Mouse (Mus musculus) CH12.LX (cell line): Measurements from ENCODE around the gene Raf1. TPM values are rescaled to one million over a fixed set of nuclear protein-coding genes. Genes with fewer than 3 reads are reported as not detected.

Experiments
- DNase-seq: peaks from one replicate; pipeline ENCODE4 v3.0.0-alpha.2; 2013; ENCODE audit errors: extremely low read depth
- H3K27ac ChIP-seq: 2 replicates; pipeline ENCODE4 v1.5.1; 2012; ENCODE audit warnings: low read depth, mild to moderate bottlenecking, control low read depth, moderate library complexity; ENCODE audit not compliant: insufficient read depth
- H3K27me3 ChIP-seq: replicated peaks from 2 replicates; pipeline ENCODE3; 2012; ENCODE audit warnings: inconsistent platforms
- H3K36me3 ChIP-seq, 2 experiments: replicated peaks in 1 of 2; 2 replicates each; pipeline versions ENCODE3 to v1.6.1; 2012; ENCODE audit warnings: inconsistent platforms in 1 of 2, low read length in 1 of 2, mild to moderate bottlenecking in 1 of 2, mixed read lengths in 1 of 2, moderate library complexity in 1 of 2; ENCODE audit not compliant: control insufficient read depth in 1 of 2, insufficient read depth in 1 of 2
- H3K4me1 ChIP-seq, 2 experiments: 2 replicates each; pipeline ENCODE4 v1.6.1; 2012; ENCODE audit warnings: inconsistent platforms in 1 of 2, moderate library complexity in 1 of 2; ENCODE audit not compliant: insufficient read depth in 2 of 2, control insufficient read depth in 1 of 2
- H3K4me2 ChIP-seq: 2 replicates; pipeline ENCODE4 v1.6.1; 2012; ENCODE audit warnings: low read depth, mild to moderate bottlenecking, control low read depth; ENCODE audit not compliant: poor library complexity, insufficient read depth, severe bottlenecking
- H3K4me3 ChIP-seq, 3 experiments: fragments of 150-350 bp in 1 of 3; sonication (generic) in 1 of 3; replicated peaks in 1 of 3; 2 replicates each; pipeline versions ENCODE3 to v1.5.1; 2011 to 2012; ENCODE audit warnings: low read depth in 2 of 3, low read length in 2 of 3, mild to moderate bottlenecking in 2 of 3, moderate library complexity in 2 of 3, control low read depth in 1 of 3, improper control_type of control experiment in 1 of 3, inconsistent platforms in 1 of 3, mixed read lengths in 1 of 3; ENCODE audit not compliant: poor library complexity in 1 of 3
- H3K79me2 ChIP-seq: replicated peaks from 2 replicates; pipeline ENCODE4 v1.6.1; 2012; ENCODE audit warnings: mild to moderate bottlenecking, moderate library complexity; ENCODE audit not compliant: control insufficient read depth, poor library complexity, insufficient read depth, severe bottlenecking; ENCODE audit errors: extremely low read depth
- H3K9ac ChIP-seq: 2 replicates; pipeline ENCODE4 v1.6.1; 2012; ENCODE audit warnings: low read depth, mild to moderate bottlenecking, control low read depth, moderate library complexity; ENCODE audit not compliant: insufficient read depth
- H3K9me3 ChIP-seq: replicated peaks from 2 replicates; pipeline ENCODE3; 2012; ENCODE audit warnings: low read length, inconsistent platforms, mixed read lengths
- BHLHE40 ChIP-seq: IDR thresholded peaks from 2 replicates; pipeline ENCODE4 v1.6.1; 2011; ENCODE audit warnings: mild to moderate bottlenecking, low read depth, low read length, improper control_type of control experiment
- EP300 ChIP-seq: IDR thresholded peaks from 2 replicates; pipeline ENCODE4 v1.6.1; 2011; ENCODE audit warnings: low read length, improper control_type of control experiment
- JUN ChIP-seq: IDR thresholded peaks from 2 replicates; pipeline ENCODE4 v1.6.1; 2011; ENCODE audit warnings: low read depth, mild to moderate bottlenecking, low read length, improper control_type of control experiment, moderate library complexity; ENCODE audit not compliant: insufficient read depth
- MAFK ChIP-seq: IDR thresholded peaks from 2 replicates; pipeline ENCODE4 v1.6.1; 2011; ENCODE audit warnings: low read length, improper control_type of control experiment; ENCODE audit not compliant: insufficient replicate concordance
- MAX ChIP-seq: IDR thresholded peaks from 2 replicates; pipeline ENCODE4 v1.6.1; 2011; ENCODE audit warnings: low read length, improper control_type of control experiment
- MAZ ChIP-seq: IDR thresholded peaks from 2 replicates; pipeline ENCODE4 v1.6.1; 2012; ENCODE audit warnings: low read depth, mild to moderate bottlenecking, inconsistent platforms, low read length, improper control_type of control experiment, moderate library complexity
- MEF2A ChIP-seq: IDR thresholded peaks from 2 replicates; pipeline ENCODE4 v1.6.1; 2014; ENCODE audit warnings: low read depth, mild to moderate bottlenecking, inconsistent platforms, low read length, improper control_type of control experiment, borderline replicate concordance
- MXI1 ChIP-seq: IDR thresholded peaks from 2 replicates; pipeline ENCODE4 v1.6.1; 2011; ENCODE audit warnings: mild to moderate bottlenecking, low read depth, low read length, improper control_type of control experiment
- MYC ChIP-seq: IDR thresholded peaks from 2 replicates; pipeline ENCODE4 v1.6.1; 2011; ENCODE audit warnings: low read depth, mild to moderate bottlenecking, improper control_type of control experiment, low read length
- NRF1 ChIP-seq: IDR thresholded peaks from 2 replicates; pipeline ENCODE4 v1.6.1; 2014; ENCODE audit warnings: low read depth, mild to moderate bottlenecking, inconsistent platforms, low read length, improper control_type of control experiment, moderate library complexity
- PAX5 ChIP-seq: IDR thresholded peaks from 2 replicates; pipeline ENCODE4 v1.6.1; 2012; ENCODE audit warnings: low read length, inconsistent platforms, mixed read lengths
- POLR2A ChIP-seq: IDR thresholded peaks from 2 replicates; pipeline ENCODE4 v1.6.1; 2011; ENCODE audit warnings: low read depth, mild to moderate bottlenecking, improper control_type of control experiment, low read length
- POLR2AphosphoS2 ChIP-seq: IDR thresholded peaks from 2 replicates; pipeline ENCODE4 v1.6.1; 2011; ENCODE audit warnings: low read depth, low read length, improper control_type of control experiment
- RAD21 ChIP-seq: IDR thresholded peaks from 2 replicates; pipeline ENCODE4 v1.6.1; 2011; ENCODE audit warnings: low read depth, mild to moderate bottlenecking, low read length, improper control_type of control experiment, moderate library complexity
- RCOR1 ChIP-seq: conservative IDR thresholded peaks from 2 replicates; pipeline ENCODE4 v1.6.1; 2012; ENCODE audit warnings: low read depth, mild to moderate bottlenecking, inconsistent platforms, low read length, improper control_type of control experiment
- ZKSCAN1 ChIP-seq: IDR thresholded peaks from 2 replicates; pipeline ENCODE4 v1.6.1; 2012; ENCODE audit warnings: low read depth, inconsistent platforms, low read length, improper control_type of control experiment, borderline replicate concordance
- ZNF384 ChIP-seq: IDR thresholded peaks from 2 replicates; pipeline ENCODE4 v1.6.1; 2012; ENCODE audit warnings: low read depth, low read length, improper control_type of control experiment, inconsistent platforms
- dilution Hi-C: fragments of 300-500 bp; cut with MboI; formaldehyde crosslinking; loops from 2 replicates; pipeline ENCODE4 v1.14.3; 2020; ENCODE audit warnings: low sequenced_read_pairs; ENCODE audit not compliant: extremely low pct_unique_long_range_greater_than_20kb, extremely low pct_ligation_motif_present
- in situ Hi-C: fragments of 300-500 bp; cut with MboI; formaldehyde crosslinking; loops from 3 replicates; pipeline ENCODE4 v1.14.3; 2019; ENCODE audit warnings: low sequenced_read_pairs, low pct_ligation_motif_present, low pct_unique_long_range_greater_than_20kb, mixed read lengths
- polyA plus RNA-seq: library from polyadenylated mRNA; unstranded; fragments of >175 nt; gene quantifications from 2 replicates; pipeline ENCODE4 v1.2.1, GENCODE M21; 2012; ENCODE audit warnings: low read depth; ENCODE audit not compliant: insufficient read length
- total RNA-seq, 2 experiments: library from RNA; depleted of rRNA; stranded (reverse); fragments of 300-350 nt in 1 of 2; fragments of >200 nt in 1 of 2; gene quantifications; 2 replicates each; pipeline ENCODE4 v1.2.3; 2012 to 2014

The Raf1 gene
- total and polyA plus RNA-seq, 3 experiments = 53.5 to 79.2 (median 59.8) TPM

GRCm38 (mm10) chr6:115613793-115614192, 62.6 kb downstream of the Raf1 start:
- no peak overlapping the region for H3K4me2 ChIP-seq
- no peaks in the 10 kb centered on the region for H3K9me3 ChIP-seq
- no peak overlapping the region for H3K9ac ChIP-seq
- H3K36me3 ChIP-seq = peaks cover 68 to 93% of the 10 kb centered on the region in 2 experiments
- H3K4me3 ChIP-seq = no peak overlapping the region
- dilution Hi-C loops = no loop called here
- in situ Hi-C loops = no loop called here
- no peak overlapping the region for H3K27ac ChIP-seq
- no peaks in the 10 kb centered on the region for H3K27me3 ChIP-seq
- no peaks in the 10 kb centered on the region for H3K79me2 ChIP-seq
- TF ChIP-seq POLR2AphosphoS2 = no peak
- no peak for TF ChIP-seq MEF2A
- no peak for TF ChIP-seq MAFK
- no peak for TF ChIP-seq POLR2A
- TF ChIP-seq ZNF384 = no peak
- TF ChIP-seq MYC = no peak
- no peak for TF ChIP-seq MXI1
- no peak for TF ChIP-seq NRF1
- TF ChIP-seq BHLHE40 = no peak
- TF ChIP-seq EP300 = no peak
- TF ChIP-seq PAX5 = no peak
- no peaks in the 10 kb centered on the region for H3K4me1 ChIP-seq
- DNase-seq = no peak

DNA sequence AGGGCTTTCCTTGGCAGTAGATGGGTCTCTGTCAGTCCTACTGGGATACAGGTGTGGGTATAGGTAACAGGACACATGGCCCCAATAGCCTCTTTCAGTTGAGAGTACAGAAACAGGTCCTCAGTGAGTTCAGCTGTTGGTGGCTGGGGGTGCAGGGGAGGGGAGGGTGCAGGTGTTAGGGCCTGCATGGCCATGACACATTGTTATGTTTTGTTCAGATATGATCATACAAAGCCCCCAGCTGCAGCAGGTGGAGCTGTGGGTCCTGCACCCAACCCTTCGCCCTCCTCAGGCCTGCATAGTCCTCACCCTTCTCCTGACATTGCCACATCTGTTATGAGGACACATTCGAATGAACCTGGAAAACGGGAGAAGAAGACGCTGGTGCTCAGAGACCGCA, 66.1 kb downstream of the Raf1 start:
- Histone ChIP-seq H3K79me2 (no peaks in the 10 kb centered on the region), H3K36me3 (peaks cover 45 to 83% of the 10 kb centered on the region in 2 experiments), H3K4me1 (no peaks in the 10 kb centered on the region; a peak in 1 of 4 replicates), H3K27ac (no peak overlapping the region), H3K9me3 (no peaks in the 10 kb centered on the region), H3K4me2 (no peak overlapping the region), H3K4me3 (no peak overlapping the region), H3K27me3 (no peaks in the 10 kb centered on the region), H3K9ac (no peak overlapping the region)
- no peak for TF ChIP-seq MAZ
- no peak for TF ChIP-seq MAX
- no peak for TF ChIP-seq JUN
- no peak for TF ChIP-seq ZKSCAN1
- no peak for TF ChIP-seq RCOR1
- no peak for TF ChIP-seq MXI1
- TF ChIP-seq BHLHE40 = no peak
- TF ChIP-seq RAD21 = no peak
- no peak for TF ChIP-seq EP300
- no peak for TF ChIP-seq MAFK
- TF ChIP-seq ZNF384 = no peak
- dilution Hi-C loops = no loop called here
- in situ Hi-C loops = no loop called here
- no peak for DNase-seq
